Mouse (Mus musculus) stomach, postnatal 0 days (tissue): Measurements from ENCODE around the gene Slc25a18. TPM values are rescaled to one million over a fixed set of nuclear protein-coding genes. Genes with fewer than 3 reads are reported as not detected.
A peak's percentile ranks its signal among the peaks of the same experiment; 100 is the strongest.

Source experiments
- ATAC-seq: fragments of 200-750 bp; cut with Nextera tagmentation; 2 replicates; pipeline ENCODE4 v1.8.0; 2017; ENCODE audit not compliant: low FRiP score, low TSS enrichment
- DNase-seq: peaks from one replicate; pipeline ENCODE4 v3.0.0-alpha.2; 2016; ENCODE audit warnings: low spot score
- H3K27ac ChIP-seq: fragments of 300-500 bp; sonication (generic); replicated peaks from 2 replicates; pipeline ENCODE4 v1.5.1; 2014; ENCODE audit warnings: mild to moderate bottlenecking, control low read depth
- H3K27me3 ChIP-seq: fragments of 300-500 bp; sonication (generic); 2 replicates; pipeline ENCODE4 v1.6.1; 2014; ENCODE audit warnings: low read length; ENCODE audit not compliant: control insufficient read depth, insufficient read depth
- H3K36me3 ChIP-seq: fragments of 300-500 bp; sonication (generic); 2 replicates; pipeline ENCODE4 v1.6.1; 2014; ENCODE audit warnings: low read length, mixed read lengths; ENCODE audit not compliant: control insufficient read depth, insufficient read depth
- H3K4me1 ChIP-seq: fragments of 300-500 bp; sonication (generic); replicated peaks from 2 replicates; pipeline ENCODE4 v1.6.1; 2014; ENCODE audit warnings: antibody characterized with exemption; ENCODE audit not compliant: control insufficient read depth, insufficient read depth
- H3K4me2 ChIP-seq: fragments of 300-500 bp; sonication (generic); replicated peaks from 2 replicates; pipeline ENCODE4 v1.6.1; 2014; ENCODE audit warnings: low read depth, mild to moderate bottlenecking, control low read depth, moderate library complexity
- H3K4me3 ChIP-seq: fragments of 300-500 bp; sonication (generic); 2 replicates; pipeline ENCODE4 v1.5.1; 2014; ENCODE audit warnings: low read depth, low read length, control low read depth
- H3K9ac ChIP-seq: fragments of 300-500 bp; sonication (generic); 2 replicates; pipeline ENCODE4 v1.6.1; 2014; ENCODE audit warnings: mild to moderate bottlenecking, low read length, control low read depth, mixed read lengths
- H3K9me3 ChIP-seq: fragments of 300-500 bp; sonication (generic); 2 replicates; pipeline ENCODE4 v1.6.1; 2016; ENCODE audit warnings: low read length; ENCODE audit not compliant: control insufficient read depth
- CTCF ChIP-seq: IDR thresholded peaks from 2 replicates; pipeline ENCODE4 v1.5.1; 2016; ENCODE audit warnings: antibody characterized with exemption, low read depth, mild to moderate bottlenecking, moderate library complexity
- EP300 ChIP-seq: optimal IDR thresholded peaks from 2 replicates; pipeline ENCODE3; 2016; ENCODE audit warnings: antibody characterized with exemption
- whole genome bisulfite sequencing: fragments of 180-500 bp; shearing (Covaris S2); extraction: QIAGEN DNeasy Blood & Tissue Kit; methylation state at CpG from one replicate; pipeline ENCODE4 v1.1.7; 2014; 5-methylcytosine and 5-hydroxymethylcytosine counted together
- polyA plus RNA-seq: library from polyadenylated mRNA; unstranded; fragments of >200 nt; fragmentation: Nextera tagmentation; extraction: Ambion mirVana; gene quantifications from 2 replicates; pipeline ENCODE4 v1.2.1, GENCODE M21; 2015

Slc25a18 gene
- polyA plus RNA-seq, 1 experiment from 2014 or later, result 0.10 TPM

- Histone ChIP-seq H3K27ac (no peak overlapping the region), H3K4me3 (no peak overlapping the region), H3K27me3 (no peaks in the 10 kb centered on the region), H3K9me3 (no peaks in the 10 kb centered on the region), H3K4me1 (no peaks in the 10 kb centered on the region), H3K4me2 (no peak overlapping the region), H3K36me3 (no peaks in the 10 kb centered on the region), H3K9ac (no peak overlapping the region)
- no peak for TF ChIP-seq EP300
- TF ChIP-seq CTCF, result no peak
- ATAC-seq, result no peak
- no peak for DNase-seq
- 84% methylated on average over 3 of the region's 3 CpGs for WGBS
Observed at GRCm38 (mm10) chr6:120776286-120776685, 2.9 kb downstream of the Slc25a18 start.

- Histone ChIP-seq H3K4me3 (no peak overlapping the region), H3K9me3 (no peaks in the 10 kb centered on the region), H3K4me1 (no peaks in the 10 kb centered on the region), H3K36me3 (no peaks in the 10 kb centered on the region), H3K9ac (no peak overlapping the region), H3K27me3 (no peaks in the 10 kb centered on the region), H3K27ac (0 out of 2 replicates have a peak overlapping the region, but pooled peaks have one; percentile 40), H3K4me2 (no peak overlapping the region)
- ATAC-seq (peak; percentile 56; the same call in 1 of the 2 replicates), DNase-seq (no peak)
- TF ChIP-seq CTCF (no peak), EP300 (no peak)
- 53% methylated on average over 9 of the region's 9 CpGs for WGBS
Observed at GRCm38 (mm10) chr6:120777533-120777932, 4.2 kb downstream of the Slc25a18 start.

- Histone ChIP-seq H3K9me3 (no peaks in the 10 kb centered on the region), H3K4me1 (no peaks in the 10 kb centered on the region), H3K27ac (peak overlapping the region; percentile 36; the same call in 1 of the 2 replicates), H3K27me3 (no peaks in the 10 kb centered on the region), H3K4me2 (no peak overlapping the region), H3K36me3 (no peaks in the 10 kb centered on the region), H3K4me3 (no peak overlapping the region), H3K9ac (no peak overlapping the region)
- DNase-seq (no peak), ATAC-seq (no peak)
- no peak for TF ChIP-seq CTCF
- TF ChIP-seq EP300, result no peak
- WGBS, result 49% methylated on average over 3 of the region's 3 CpGs
Observed at GRCm38 (mm10) chr6:120778226-120778625, 4.8 kb downstream of the Slc25a18 start.

GRCm38 (mm10) chr6:120782948-120783347, 9.6 kb downstream of the Slc25a18 start:
- DNase-seq (no peak), ATAC-seq (no peak)
- Histone ChIP-seq H3K9ac (no peak overlapping the region), H3K4me1 (no peaks in the 10 kb centered on the region), H3K9me3 (no peaks in the 10 kb centered on the region), H3K27ac (no peak overlapping the region), H3K27me3 (no peaks in the 10 kb centered on the region), H3K36me3 (no peaks in the 10 kb centered on the region), H3K4me2 (no peak overlapping the region), H3K4me3 (no peak overlapping the region)
- TF ChIP-seq CTCF, result no peak
- no peak for TF ChIP-seq EP300
- WGBS, result 90% methylated on average over 2 of the region's 2 CpGs

- Histone ChIP-seq H3K36me3 (no peaks in the 10 kb centered on the region), H3K4me2 (no peak overlapping the region), H3K9ac (no peak overlapping the region), H3K9me3 (no peaks in the 10 kb centered on the region), H3K4me3 (no peak overlapping the region), H3K4me1 (no peaks in the 10 kb centered on the region), H3K27ac (no peak overlapping the region), H3K27me3 (no peaks in the 10 kb centered on the region)
- WGBS, result 66% methylated on average over 7 of the region's 7 CpGs
- no peak for TF ChIP-seq EP300
- no peak for TF ChIP-seq CTCF
- ATAC-seq (no peak), DNase-seq (no peak)
Observed at GRCm38 (mm10) chr6:120784351-120784750, 11.0 kb downstream of the Slc25a18 start.

- Histone ChIP-seq H3K27ac (no peak overlapping the region), H3K9ac (no peak overlapping the region), H3K4me2 (no peak overlapping the region), H3K4me3 (no peak overlapping the region), H3K4me1 (no peaks in the 10 kb centered on the region), H3K27me3 (no peaks in the 10 kb centered on the region), H3K36me3 (peaks cover 3% of the 10 kb centered on the region; the same call in 1 of the 2 replicates), H3K9me3 (no peaks in the 10 kb centered on the region)
- DNase-seq (no peak), ATAC-seq (no peak)
- TF ChIP-seq CTCF (no peak), EP300 (no peak)
- 79% methylated on average over 5 of the region's 5 CpGs for WGBS
Observed at GRCm38 (mm10) chr6:120788068-120788607, 14.8 kb downstream of the Slc25a18 start.
